Mouse (Mus musculus) layer of hippocampus, adult 8-10 months (tissue): Measurements from ENCODE around the gene Glyctk. TPM values are rescaled to one million over a fixed set of nuclear protein-coding genes. Genes with fewer than 3 reads are reported as not detected.

Source experiments
- microRNA-seq, 2 experiments: library from miRNA; unstranded; fragments of <30 nt; microRNA quantifications; one replicate each; pipeline ENCODE4 v1.2.0; 2022
- total RNA-seq, 4 experiments: library from RNA; stranded (reverse); gene quantifications; 2 replicates each; pipeline ENCODE4 v1.2.4; 2022

Glyctk gene
- total RNA-seq, 4 experiments from 2014 or later, result 3.5 to 6.2 (median 5.9) TPM

Small RNA genes lying within 50 kb of the gene (microRNA-seq; reads per million reads assigned to microRNA genes)
- gene Mir135a-1, result 0.51 to 2.9 reads per million in 2 experiments
- gene Mirlet7g, result 126,499 to 129,856 reads per million in 2 experiments

Other genes with a start within 250 kb of the Glyctk start
- 1 to 10 TPM; 1.1 to 1.7 (median 1.5) TPM for gene Col6a5, start 197.5 kb downstream of the Glyctk start, total RNA-seq
- 1 to 10 TPM in 3 of 4 experiments, under 1 TPM in 1; 0.68 to 3.9 (median 2.3) TPM for gene Col6a4, start 61.4 kb downstream of the Glyctk start, total RNA-seq
- gene Wdr82, start 12.8 kb upstream of the Glyctk start, total RNA-seq, result 100 to 1,000 TPM; 109 to 145 (median 125) TPM
- 10 to 100 TPM; 21.7 to 27.4 (median 23.0) TPM for gene Ppm1m, start 41.6 kb upstream of the Glyctk start, total RNA-seq
- gene Twf2, start 45.0 kb upstream of the Glyctk start, total RNA-seq, result 10 to 100 TPM; 53.5 to 61.3 (median 56.8) TPM
- 1 to 10 TPM in 3 of 4 experiments, under 1 TPM in 1; 0.94 to 3.2 (median 2.1) TPM for gene Tlr9, start 64.5 kb upstream of the Glyctk start, total RNA-seq
- gene Alas1, start 90.5 kb upstream of the Glyctk start, total RNA-seq, result 100 to 1,000 TPM; 146 to 162 (median 156) TPM
- 10 to 100 TPM; 14.7 to 17.7 (median 16.2) TPM for gene Poc1a, start 122.9 kb upstream of the Glyctk start, total RNA-seq
- gene Dusp7, start 210.5 kb upstream of the Glyctk start, total RNA-seq, result 10 to 100 TPM; 78.0 to 84.8 (median 80.5) TPM